Mouse (Mus musculus) cerebellum, adult 18-20 months (tissue): ENCODE data around the gene Gm21149.
"Not testable (repeated sequence)": the region's sequence is repeated elsewhere in the genome, so short reads cannot be mapped to it uniquely, and the experiment has no call there.

Source experiments
- DNase-seq, 2 experiments: peaks; one replicate each; pipeline ENCODE4 v3.0.0; 2021

Gene Gm21149

GRCm38 (mm10) chr5:15476423-15476822 lies at the start of gene Gm21149:
TSS of gene Gm21149 (minus strand) at chr5:15476523.
- not testable (repeated sequence) for DNase-seq

- peak in 1 of 2 experiments; percentile 9 for DNase-seq
Measured at GRCm38 (mm10) chr5:15522470-15522869, 46.1 kb upstream of the Gm21149 start.

GRCm38 (mm10) chr5:15522028-15522427 lies 45.7 kb upstream of the Gm21149 start:
- not testable (repeated sequence) for DNase-seq

GRCm38 (mm10) chr5:15520418-15520817 lies 44.1 kb upstream of the Gm21149 start:
- not testable (repeated sequence) for DNase-seq

DNA sequence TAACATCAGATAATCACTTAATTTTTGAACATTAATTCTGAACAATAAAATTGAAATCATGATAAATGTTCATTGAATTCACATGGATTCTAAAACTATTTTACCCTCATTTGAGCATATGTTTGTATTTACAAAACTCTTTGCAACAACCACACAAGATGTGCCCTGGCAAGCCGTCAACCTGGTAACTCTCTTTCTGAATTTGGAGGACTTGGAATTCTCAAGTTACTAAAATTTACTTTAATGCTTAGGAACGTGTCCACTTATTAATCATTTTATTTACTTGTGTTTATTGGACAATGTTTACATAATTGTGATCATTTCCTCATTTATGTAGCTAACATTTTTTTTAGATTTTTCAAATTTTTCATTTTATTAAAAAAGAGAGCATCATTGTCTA lies 40.8 kb upstream of the Gm21149 start:
- not testable (repeated sequence) for DNase-seq

DNA sequence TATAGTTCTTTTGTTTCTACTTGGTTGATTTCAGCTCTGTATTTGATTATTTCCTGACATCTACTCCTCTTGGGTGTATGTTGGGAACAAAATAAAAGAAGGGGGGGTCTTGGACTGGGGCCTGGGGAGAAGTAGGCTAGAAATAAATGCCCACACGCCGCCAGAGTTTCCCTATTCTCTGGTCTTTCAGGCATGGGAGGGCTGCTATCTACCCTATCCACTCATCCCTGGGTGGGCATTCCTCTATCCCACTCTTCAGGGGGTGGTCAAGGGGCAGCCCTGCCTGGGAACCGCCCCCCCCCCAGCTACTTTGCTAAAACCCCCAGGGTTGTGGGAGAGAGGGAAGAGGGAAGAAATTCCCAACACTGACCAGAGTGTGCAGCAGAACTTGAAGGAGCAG lies 35.9 kb upstream of the Gm21149 start:
- not testable (repeated sequence) for DNase-seq

DNA sequence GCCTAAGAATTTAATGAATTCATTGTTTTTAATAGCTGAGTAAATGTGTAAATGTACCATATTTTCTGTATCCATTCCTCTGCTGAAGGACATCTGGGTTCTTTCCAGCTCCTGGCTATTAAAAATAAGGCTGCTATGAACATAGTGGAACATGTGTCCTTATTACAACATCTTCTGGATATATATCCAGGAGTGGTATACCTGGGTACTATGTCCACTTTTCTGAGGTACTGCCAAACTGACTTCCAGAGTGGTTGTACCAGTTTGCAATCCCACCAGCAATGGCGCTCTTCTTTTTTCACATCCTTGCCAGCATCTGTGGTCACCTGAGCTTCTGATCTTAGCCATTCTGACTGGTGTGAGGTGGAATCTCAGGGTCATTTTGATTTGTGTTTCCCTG lies 33.6 kb upstream of the Gm21149 start:
- DNase-seq, result not testable (repeated sequence)

DNA sequence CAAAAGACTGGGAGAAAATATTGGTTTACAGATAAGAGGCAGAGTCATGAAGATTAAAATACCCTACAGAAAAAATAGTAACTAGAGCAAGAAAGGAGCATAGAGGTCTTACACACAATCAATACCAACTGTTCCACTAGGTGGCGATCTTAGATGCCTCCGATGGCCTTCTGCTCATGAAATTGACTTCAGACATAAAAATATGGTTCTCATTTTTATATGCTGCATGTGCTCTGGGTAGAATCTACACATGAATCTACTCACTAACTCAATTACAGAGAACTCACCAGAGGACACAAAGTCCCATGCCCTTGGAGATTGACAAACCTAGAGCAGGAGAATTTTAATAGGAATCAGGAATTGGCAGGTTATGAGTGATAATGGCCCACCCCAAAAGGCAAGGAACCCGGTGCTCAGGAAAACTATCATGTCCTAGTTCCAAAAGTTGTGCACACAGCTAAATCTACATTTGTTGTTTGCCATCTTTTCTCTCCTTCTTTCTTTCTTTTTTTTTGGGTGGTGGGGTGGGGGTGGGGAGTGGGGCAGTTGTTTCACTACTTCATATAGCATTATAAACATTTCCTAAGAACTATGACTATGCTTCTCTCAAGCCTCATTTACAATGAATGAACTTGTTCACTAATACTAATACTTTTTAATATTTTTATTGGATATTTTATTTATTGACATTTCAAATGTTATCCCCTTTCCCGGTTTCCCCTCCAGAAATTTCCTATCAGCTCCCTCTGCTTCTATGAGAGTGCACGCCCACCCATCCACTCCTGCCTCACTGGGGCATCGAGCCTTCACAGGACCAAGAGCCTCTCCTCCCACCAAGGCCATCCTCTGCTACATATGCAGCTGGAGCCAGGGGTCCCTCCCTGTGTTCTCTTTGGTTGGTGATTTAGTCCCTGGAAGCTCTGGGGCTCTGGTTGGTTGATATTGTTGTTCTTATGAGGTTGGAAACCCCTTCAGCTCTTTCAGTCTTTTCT lies 32.4 kb upstream of the Gm21149 start:
- not testable (repeated sequence) for DNase-seq

DNA sequence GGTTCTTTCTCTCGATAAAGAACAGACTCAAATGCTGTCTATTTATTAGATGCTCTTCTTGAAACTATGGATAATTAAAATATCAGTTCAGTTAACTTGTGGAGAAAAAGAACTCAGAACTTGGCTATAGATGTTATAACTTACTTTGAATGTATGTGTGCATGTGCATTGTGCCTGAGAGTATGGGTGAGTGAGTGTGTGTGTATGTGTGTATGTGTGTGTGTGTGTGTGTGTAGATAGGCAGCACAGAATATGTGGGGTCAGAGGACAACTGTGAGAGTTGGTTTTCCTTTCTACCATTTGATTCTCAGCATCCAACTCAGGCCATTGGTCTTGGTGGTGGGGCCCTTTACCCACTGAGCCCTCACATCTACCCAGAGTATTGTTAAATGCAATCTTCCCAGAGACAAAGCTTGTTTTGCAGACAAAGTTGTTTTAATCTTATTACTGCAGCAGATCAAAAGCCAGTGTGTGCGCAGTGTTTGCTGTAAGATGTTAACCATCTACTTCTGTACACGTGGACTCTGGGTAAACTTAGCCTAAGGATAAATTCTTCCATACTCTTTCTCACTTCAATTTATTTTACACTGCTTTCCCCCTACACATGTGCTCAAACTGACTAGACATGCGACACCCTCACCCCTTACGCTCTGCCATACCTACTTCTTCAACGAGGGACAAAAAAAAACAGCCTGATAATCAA lies 31.6 kb upstream of the Gm21149 start:
- not testable (repeated sequence) for DNase-seq

DNA sequence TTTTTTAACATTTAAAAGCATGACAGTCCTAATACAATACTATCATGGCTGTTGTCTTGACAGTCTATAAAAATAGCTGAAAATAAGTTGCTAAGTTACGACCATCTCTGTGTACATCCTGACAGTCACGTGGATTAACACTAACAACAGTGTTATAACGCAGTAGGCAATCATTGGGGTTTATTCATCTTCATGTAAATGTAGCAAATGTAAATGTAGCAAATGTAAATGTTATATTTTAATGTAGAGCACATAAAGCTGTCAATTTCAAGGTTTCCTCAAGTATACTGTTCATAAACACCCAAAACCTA lies 30.9 kb upstream of the Gm21149 start:
- no peak for DNase-seq

- DNase-seq, result peak in 1 of 2 experiments; percentile 5
Measured at GRCm38 (mm10) chr5:15506575-15507308, 30.4 kb upstream of the Gm21149 start.

GRCm38 (mm10) chr5:15498774-15499400 lies 22.6 kb upstream of the Gm21149 start:
- DNase-seq, result peak; percentile 11 to 13

GRCm38 (mm10) chr5:15498350-15498749 lies 22.0 kb upstream of the Gm21149 start:
- not testable (repeated sequence) for DNase-seq

DNA sequence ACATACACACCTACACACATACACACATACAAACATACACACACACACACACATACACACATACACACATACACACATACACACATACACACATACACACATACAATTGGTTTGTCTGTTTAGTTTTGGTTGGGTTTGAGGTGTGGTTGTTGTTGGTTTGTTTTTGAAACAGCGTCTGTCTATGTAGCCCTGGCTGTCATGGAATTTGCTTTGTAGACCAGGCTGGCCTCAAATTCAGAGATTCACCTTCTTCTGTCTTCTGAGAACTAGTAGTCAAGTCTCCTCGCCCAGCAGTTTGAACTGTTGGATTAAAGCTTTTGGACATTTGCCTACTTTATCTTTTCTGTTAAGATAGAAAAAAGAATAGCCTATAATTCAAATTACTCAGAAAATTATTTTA lies 14.6 kb upstream of the Gm21149 start:
- not testable (repeated sequence) for DNase-seq

- DNase-seq, result no peak
Measured at GRCm38 (mm10) chr5:15488743-15489142, 12.4 kb upstream of the Gm21149 start.

DNA sequence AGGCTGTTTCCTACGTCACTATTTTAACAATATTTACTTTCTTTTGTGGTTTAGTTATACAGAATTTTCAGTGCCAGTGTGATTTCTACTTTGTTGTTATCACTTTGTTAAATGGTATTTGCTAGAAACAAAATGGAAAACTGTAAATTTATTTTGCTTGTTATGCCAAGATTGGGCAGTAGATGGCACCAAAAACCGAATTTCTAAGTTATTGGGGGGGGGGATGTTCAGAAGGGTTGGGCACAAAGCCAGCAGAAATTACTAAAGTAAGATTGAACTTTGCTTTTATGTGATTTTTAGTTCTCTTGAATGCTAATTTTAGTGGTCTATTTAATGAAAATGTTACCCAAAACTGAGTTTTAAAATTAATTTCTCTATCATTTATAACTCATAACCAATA lies 8.3 kb upstream of the Gm21149 start:
- DNase-seq, result not testable (repeated sequence)

DNA sequence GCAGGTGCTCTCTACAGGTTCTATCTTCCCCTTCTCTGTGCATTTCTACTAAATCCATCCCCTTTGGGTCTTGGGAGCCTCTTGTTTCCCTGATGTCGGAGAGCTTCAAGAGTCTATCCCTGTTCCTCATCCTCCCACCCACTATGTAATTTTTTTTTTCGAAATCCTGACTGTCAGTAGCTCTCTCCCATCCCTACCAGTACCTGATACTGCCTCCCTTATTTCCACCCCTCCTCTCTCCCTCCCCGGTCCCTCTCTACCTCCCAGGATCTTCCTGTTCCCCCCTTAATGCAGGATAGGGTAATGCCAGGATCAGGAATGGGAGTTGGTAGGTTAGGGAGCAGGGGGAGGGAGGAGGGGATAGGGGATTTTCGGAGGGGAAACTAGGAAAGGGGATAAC lies 7.3 kb upstream of the Gm21149 start:
- DNase-seq, result not testable (repeated sequence)

DNA sequence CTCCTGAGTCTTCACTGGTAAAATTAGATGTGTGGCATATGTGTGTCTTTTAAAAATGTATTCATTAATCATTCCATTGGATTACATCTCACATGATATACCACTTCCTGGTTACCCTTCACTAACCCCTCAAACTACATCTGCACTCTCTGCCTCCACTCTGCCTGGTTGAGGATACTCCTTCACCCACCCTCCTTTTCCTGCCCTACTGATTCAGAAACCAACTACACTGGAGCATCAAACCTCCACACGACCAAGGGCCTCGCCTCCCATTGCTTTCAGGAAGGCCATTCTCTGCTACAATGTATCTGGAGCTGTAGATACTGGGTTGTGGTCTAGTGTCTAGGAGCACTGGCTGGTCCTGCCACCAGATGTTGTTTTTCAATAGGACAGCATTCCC lies 6.5 kb upstream of the Gm21149 start:
- not testable (repeated sequence) for DNase-seq

DNA sequence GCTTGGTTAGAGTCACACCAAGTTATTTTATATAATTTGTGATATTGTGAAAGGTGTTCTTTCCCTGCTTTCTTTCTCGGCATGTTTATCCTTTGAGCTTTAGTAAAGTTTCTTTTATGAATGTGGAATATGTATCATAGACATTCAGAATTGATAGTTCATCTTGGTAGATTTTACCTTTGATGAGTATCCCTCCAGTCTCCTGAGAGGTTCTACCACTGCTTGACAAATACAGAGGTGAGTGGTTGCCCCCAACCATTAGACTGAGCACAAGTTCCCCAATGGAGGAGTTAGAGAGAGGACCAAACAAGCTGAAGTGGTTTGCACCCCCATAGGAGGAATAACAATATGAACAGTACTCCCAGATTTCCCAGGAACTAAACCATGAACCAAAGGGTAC lies 6.2 kb downstream of the Gm21149 start:
- not testable (repeated sequence) for DNase-seq

GRCm38 (mm10) chr5:15467768-15468167 lies 8.6 kb downstream of the Gm21149 start:
- DNase-seq, result not testable (repeated sequence)

- DNase-seq, result not testable (repeated sequence)
Measured at GRCm38 (mm10) chr5:15466218-15466617, 10.1 kb downstream of the Gm21149 start.

GRCm38 (mm10) chr5:15463561-15463960 lies 12.8 kb downstream of the Gm21149 start:
- DNase-seq, result peak; percentile 10 to 19

DNA sequence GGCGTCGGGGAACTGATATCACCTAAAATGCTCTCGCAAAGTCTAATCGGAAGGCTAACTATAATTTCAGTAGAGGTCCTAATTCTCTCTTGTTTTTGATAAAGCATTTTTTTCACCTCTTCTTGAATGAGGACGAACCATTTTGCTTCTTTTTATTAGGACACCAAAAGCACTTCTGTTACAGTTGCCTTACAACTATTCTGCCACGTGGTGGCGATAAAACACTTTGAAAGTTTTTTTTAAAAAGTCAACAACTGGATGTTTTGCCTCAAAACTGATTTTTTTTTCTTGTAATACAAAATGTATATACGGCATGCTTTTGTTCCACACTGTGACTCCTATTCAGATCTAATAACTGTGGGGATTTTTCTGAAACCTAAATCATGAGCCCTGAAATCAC lies 14.7 kb downstream of the Gm21149 start:
- not testable (repeated sequence) for DNase-seq
